Mouse (Mus musculus): ENCODE data around the gene Hexdc. TPM values are rescaled to one million over a fixed set of nuclear protein-coding genes. Genes with fewer than 3 reads are reported as not detected.

The Hexdc gene
- polyA plus RNA-seq, 1 experiment from 2014 or later: 5.7 TPM

- H3K36me3 ChIP-seq (ENCODE audit: control insufficient read depth, insufficient read depth, low read length): no peaks in the 10 kb centered on the region
- no peak for ATAC-seq (ENCODE audit: low FRiP score, low TSS enrichment)
- no peaks in the 10 kb centered on the region for H3K27me3 ChIP-seq (ENCODE audit: control insufficient read depth, insufficient read depth, low read length)
- no peak overlapping the region for H3K9ac ChIP-seq (ENCODE audit: low read length)
- 69% methylated on average over 4 of the region's 4 CpGs for WGBS
- H3K4me2 ChIP-seq (replicated peaks; ENCODE audit: low read depth): no peak overlapping the region
- no peak for DNase-seq (ENCODE audit: low spot score)
- TF ChIP-seq EP300 (optimal IDR thresholded peaks at IDR 0.05) (no peak), CTCF (IDR thresholded peaks at IDR 0.05; ENCODE audit: low read depth) (no peak)
- no peaks in the 10 kb centered on the region for H3K9me3 ChIP-seq (ENCODE audit: control insufficient read depth, low read length)
- peaks cover 4% of the 10 kb centered on the region; the same call in 1 of the 2 replicates for H3K4me1 ChIP-seq (replicated peaks; ENCODE audit: control insufficient read depth, insufficient read depth)
- no peak overlapping the region for H3K4me3 ChIP-seq (ENCODE audit: low read depth, low read length)
- H3K27ac ChIP-seq (replicated peaks): no peak overlapping the region
These were observed 27.0 kb downstream of the Hexdc start for GRCm38 (mm10) chr11:121231191-121231590.

- H3K9ac ChIP-seq (ENCODE audit: low read length): no peak overlapping the region
- TF ChIP-seq EP300 (optimal IDR thresholded peaks at IDR 0.05): no peak
- no peak for TF ChIP-seq CTCF (IDR thresholded peaks at IDR 0.05; ENCODE audit: low read depth)
- 47% methylated on average over 4 of the region's 4 CpGs for WGBS
These were observed 27.5 kb downstream of the Hexdc start for GRCm38 (mm10) chr11:121231628-121232291.

GRCm38 (mm10) chr11:121232706-121233105, 28.5 kb downstream of the Hexdc start:
- TF ChIP-seq CTCF (IDR thresholded peaks at IDR 0.05; ENCODE audit: low read depth): no peak
- no peak for TF ChIP-seq EP300 (optimal IDR thresholded peaks at IDR 0.05)
- Histone ChIP-seq H3K4me3 (ENCODE audit: low read depth, low read length) (no peak overlapping the region), H3K27ac (replicated peaks) (peak overlapping the region; percentile 30; the same call in 1 of the 2 replicates), H3K9me3 (ENCODE audit: control insufficient read depth, low read length) (no peaks in the 10 kb centered on the region), H3K9ac (ENCODE audit: low read length) (no peak overlapping the region), H3K4me2 (replicated peaks; ENCODE audit: low read depth) (no peak overlapping the region), H3K4me1 (replicated peaks; ENCODE audit: control insufficient read depth, insufficient read depth) (peaks cover 4% of the 10 kb centered on the region; the same call in 1 of the 2 replicates), H3K27me3 (ENCODE audit: control insufficient read depth, insufficient read depth, low read length) (no peaks in the 10 kb centered on the region), H3K36me3 (ENCODE audit: control insufficient read depth, insufficient read depth, low read length) (no peaks in the 10 kb centered on the region)
- DNase-seq (ENCODE audit: low spot score): peak; percentile 45
- ATAC-seq (ENCODE audit: low FRiP score, low TSS enrichment): no peak
- 28% methylated on average over 4 of the region's 4 CpGs for WGBS

More at GRCm38 (mm10) chr11:121231628-121232291, 27.5 kb downstream of the Hexdc start:
- no peak for DNase-seq (ENCODE audit: low spot score)
- Histone ChIP-seq H3K9me3 (ENCODE audit: control insufficient read depth, low read length) (no peaks in the 10 kb centered on the region), H3K4me1 (replicated peaks; ENCODE audit: control insufficient read depth, insufficient read depth) (peaks cover 4% of the 10 kb centered on the region; the same call in 1 of the 2 replicates), H3K27me3 (ENCODE audit: control insufficient read depth, insufficient read depth, low read length) (no peaks in the 10 kb centered on the region), H3K27ac (replicated peaks) (no peak overlapping the region; the same call in 1 of the 2 replicates), H3K36me3 (ENCODE audit: control insufficient read depth, insufficient read depth, low read length) (no peaks in the 10 kb centered on the region), H3K4me2 (replicated peaks; ENCODE audit: low read depth) (no peak overlapping the region), H3K4me3 (ENCODE audit: low read depth, low read length) (no peak overlapping the region)
- ATAC-seq (ENCODE audit: low FRiP score, low TSS enrichment): no peak

GRCm38 (mm10) chr11:121235475-121236238, 31.4 kb downstream of the Hexdc start:
- peak overlapping the region; percentile 99 for H3K27ac ChIP-seq (replicated peaks)
- H3K4me1 ChIP-seq (replicated peaks; ENCODE audit: control insufficient read depth, insufficient read depth): no peaks in the 10 kb centered on the region
- H3K4me3 ChIP-seq (ENCODE audit: low read depth, low read length): no peak overlapping the region
- TF ChIP-seq CTCF (IDR thresholded peaks at IDR 0.05; ENCODE audit: low read depth) (peak; percentile 65), EP300 (optimal IDR thresholded peaks at IDR 0.05) (no peak)
- H3K9ac ChIP-seq (ENCODE audit: low read length): no peak overlapping the region
- 28% methylated on average over 9 of the region's 9 CpGs for WGBS
- ATAC-seq (ENCODE audit: low FRiP score, low TSS enrichment) (no peak), DNase-seq (ENCODE audit: low spot score) (peak; percentile 55)
- no peaks in the 10 kb centered on the region for H3K9me3 ChIP-seq (ENCODE audit: control insufficient read depth, low read length)
- H3K36me3 ChIP-seq (ENCODE audit: control insufficient read depth, insufficient read depth, low read length): no peaks in the 10 kb centered on the region; the same call in none of the 2 replicates
- no peaks in the 10 kb centered on the region for H3K27me3 ChIP-seq (ENCODE audit: control insufficient read depth, insufficient read depth, low read length)
- peak overlapping the region; percentile 54; the same call in 1 of the 2 replicates for H3K4me2 ChIP-seq (replicated peaks; ENCODE audit: low read depth)

- TF ChIP-seq EP300 (optimal IDR thresholded peaks at IDR 0.05): peak; percentile 41
- peak; percentile 82 for TF ChIP-seq CTCF (IDR thresholded peaks at IDR 0.05; ENCODE audit: low read depth)
These were observed 32.5 kb downstream of the Hexdc start, which contains the start of gene Narf for GRCm38 (mm10) chr11:121236564-121237344. Gene Narf (plus strand): TSS chr11:121237253.

More at GRCm38 (mm10) chr11:121236564-121237344, 32.5 kb downstream of the Hexdc start, which contains the start of gene Narf:
- H3K27ac ChIP-seq (replicated peaks): peak within 1 kb of the TSS; percentile 99
- ATAC-seq (ENCODE audit: low FRiP score, low TSS enrichment) (peak; percentile 99), DNase-seq (ENCODE audit: low spot score) (peak; percentile 99)
- WGBS: under 1% methylated on average over 50 of the region's 50 CpGs
- H3K27me3 ChIP-seq (ENCODE audit: control insufficient read depth, insufficient read depth, low read length): no peaks in the 10 kb centered on the region
- H3K9me3 ChIP-seq (ENCODE audit: control insufficient read depth, low read length): no peaks in the 10 kb centered on the region
- H3K4me1 ChIP-seq (replicated peaks; ENCODE audit: control insufficient read depth, insufficient read depth): no peaks in the 10 kb centered on the region
- H3K4me3 ChIP-seq (ENCODE audit: low read depth, low read length): peak within 1 kb of the TSS; percentile 75
- peak within 1 kb of the TSS; percentile 80 for H3K4me2 ChIP-seq (replicated peaks; ENCODE audit: low read depth)
- peak within 1 kb of the TSS; percentile 83 for H3K9ac ChIP-seq (ENCODE audit: low read length)
- peaks cover 3% of the 10 kb centered on the region for H3K36me3 ChIP-seq (ENCODE audit: control insufficient read depth, insufficient read depth, low read length)
